Mouse (Mus musculus) right cerebral cortex, postnatal 14 days (tissue): Measurements from ENCODE around the gene Olfr898.

Experiments used
- DNase-seq: peaks from one replicate; pipeline ENCODE4 v3.0.0; 2022

Gene Olfr898

GRCm38 (mm10) chr9:38348111-38348510 is at the start of gene Olfr898:
Gene Olfr898 (plus strand): TSS chr9:38348411.
- DNase-seq, result no peak

- no peak for DNase-seq
Observed at GRCm38 (mm10) chr9:38328760-38329159, 19.5 kb upstream of the Olfr898 start, which contains the start of gene Olfr25. Gene Olfr25 (plus strand): TSS chr9:38329060.

GRCm38 (mm10) chr9:38366596-38366995 is 18.4 kb downstream of the Olfr898 start, which contains the start of gene Olfr250:
Gene Olfr250 (plus strand): TSS chr9:38366896.
- DNase-seq, result no peak

- DNase-seq, result no peak
Observed at GRCm38 (mm10) chr9:38376786-38377185, 28.6 kb downstream of the Olfr898 start, which contains the start of gene Olfr251. Gene Olfr251 (plus strand): TSS chr9:38377086.

GRCm38 (mm10) chr9:38401398-38401797 is 53.2 kb downstream of the Olfr898 start, which contains the start of gene Olfr147:
Gene Olfr147 (plus strand): TSS chr9:38401698.
- no peak for DNase-seq
